Mouse (Mus musculus): ENCODE results near the gene Lamc3.
A peak's percentile ranks its signal among the peaks of the same experiment; 100 is the strongest.

Lamc3 gene

GRCm38 (mm10) chr2:31938298-31938697, 51.2 kb downstream of the Lamc3 start:
- DNase-seq (ENCODE audit: low spot score) = no peak

- DNase-seq (ENCODE audit: low spot score) = no peak
Measured at GRCm38 (mm10) chr2:31943011-31943410, 55.9 kb downstream of the Lamc3 start.

GRCm38 (mm10) chr2:31945580-31945979, 58.5 kb downstream of the Lamc3 start:
- no peak for DNase-seq (ENCODE audit: low spot score)

GRCm38 (mm10) chr2:31948392-31948791, 61.3 kb downstream of the Lamc3 start:
- no peak for DNase-seq (ENCODE audit: low spot score)

- DNase-seq (ENCODE audit: low spot score) = no peak
Measured at GRCm38 (mm10) chr2:31948801-31949200, 61.7 kb downstream of the Lamc3 start.

GRCm38 (mm10) chr2:31950058-31950871, 63.2 kb downstream of the Lamc3 start, which contains the start of gene Aif1l:
TSS of gene Aif1l (plus strand) at chr2:31950139.
- DNase-seq (ENCODE audit: low spot score) = peak; percentile 88

- peak; percentile 42 for DNase-seq (ENCODE audit: low spot score)
Measured at GRCm38 (mm10) chr2:31950966-31951365, 63.9 kb downstream of the Lamc3 start.

GRCm38 (mm10) chr2:31952236-31952635, 65.1 kb downstream of the Lamc3 start:
- no peak for DNase-seq (ENCODE audit: low spot score)

GRCm38 (mm10) chr2:31952725-31953124, 65.6 kb downstream of the Lamc3 start:
- DNase-seq (ENCODE audit: low spot score) = no peak

- DNase-seq (ENCODE audit: low spot score) = peak; percentile 8
Measured at GRCm38 (mm10) chr2:31953687-31954086, 66.6 kb downstream of the Lamc3 start.

GRCm38 (mm10) chr2:31954779-31955181, 67.7 kb downstream of the Lamc3 start:
- no peak for DNase-seq (ENCODE audit: low spot score)

- no peak for DNase-seq (ENCODE audit: low spot score)
Measured at GRCm38 (mm10) chr2:31955686-31956085, 68.6 kb downstream of the Lamc3 start.

- DNase-seq (ENCODE audit: low spot score) = no peak
Measured at GRCm38 (mm10) chr2:31957211-31957610, 70.1 kb downstream of the Lamc3 start.

- no peak for DNase-seq (ENCODE audit: low spot score)
Measured at GRCm38 (mm10) chr2:31960986-31961385, 73.9 kb downstream of the Lamc3 start.

GRCm38 (mm10) chr2:31961791-31962222, 74.7 kb downstream of the Lamc3 start:
- no peak for DNase-seq (ENCODE audit: low spot score)

- DNase-seq (ENCODE audit: low spot score) = no peak
Measured at GRCm38 (mm10) chr2:31962501-31963224, 75.6 kb downstream of the Lamc3 start.

- DNase-seq (ENCODE audit: low spot score) = no peak
Measured at GRCm38 (mm10) chr2:31963491-31963890, 76.4 kb downstream of the Lamc3 start.

- DNase-seq (ENCODE audit: low spot score) = no peak
Measured at GRCm38 (mm10) chr2:31964191-31964590, 77.1 kb downstream of the Lamc3 start.

GRCm38 (mm10) chr2:31965110-31965509, 78.0 kb downstream of the Lamc3 start:
- peak; percentile 46 for DNase-seq (ENCODE audit: low spot score)

GRCm38 (mm10) chr2:31966801-31967200, 79.7 kb downstream of the Lamc3 start:
- DNase-seq (ENCODE audit: low spot score) = no peak

- no peak for DNase-seq (ENCODE audit: low spot score)
Measured at GRCm38 (mm10) chr2:31972589-31972988, 85.5 kb downstream of the Lamc3 start.

- peak; percentile 99 for DNase-seq (ENCODE audit: low spot score)
Measured at GRCm38 (mm10) chr2:31974141-31974808, 87.2 kb downstream of the Lamc3 start, which contains the start of gene Nup214. TSS of gene Nup214 (plus strand) at chr2:31974436.

Data from embryo, embryonic 10.5 days (tissue).